Mouse (Mus musculus) midbrain, embryonic 11.5 days (tissue): ENCODE results near the gene Dyrk2. TPM values are rescaled to one million over a fixed set of nuclear protein-coding genes. Genes with fewer than 3 reads are reported as not detected.

ENCODE experiments used
- ATAC-seq: fragments of 200-750 bp; cut with Nextera tagmentation; 2 replicates; pipeline ENCODE4 v1.8.0; 2017; ENCODE audit warnings: moderate TSS enrichment, moderate library complexity; ENCODE audit not compliant: low FRiP score
- DNase-seq: peaks from one replicate; pipeline ENCODE4 v3.0.0; 2015; ENCODE audit warnings: low spot score; ENCODE audit errors: missing footprints
- H3K27ac ChIP-seq: fragments of 300-500 bp; sonication (generic); 2 replicates; pipeline ENCODE4 v1.5.1; 2014; ENCODE audit warnings: low read depth, low read length
- H3K27me3 ChIP-seq: fragments of 300-500 bp; sonication (generic); 2 replicates; pipeline ENCODE4 v1.6.1; 2014; ENCODE audit warnings: mild to moderate bottlenecking, low read length, moderate library complexity, mixed read lengths; ENCODE audit not compliant: control insufficient read depth, insufficient read depth
- H3K36me3 ChIP-seq: fragments of 300-500 bp; sonication (generic); 2 replicates; pipeline ENCODE4 v1.6.1; 2014; ENCODE audit warnings: mild to moderate bottlenecking, low read length, moderate library complexity, mixed read lengths; ENCODE audit not compliant: control insufficient read depth, insufficient read depth
- H3K4me1 ChIP-seq: fragments of 300-500 bp; sonication (generic); 2 replicates; pipeline ENCODE4 v1.6.1; 2014; ENCODE audit warnings: low read length; ENCODE audit not compliant: control insufficient read depth, insufficient read depth
- H3K4me2 ChIP-seq: fragments of 300-500 bp; sonication (generic); 2 replicates; pipeline ENCODE4 v1.6.1; 2014; ENCODE audit warnings: mild to moderate bottlenecking, moderate library complexity
- H3K4me3 ChIP-seq: fragments of 300-500 bp; sonication (generic); 2 replicates; pipeline ENCODE4 v1.5.1; 2014; ENCODE audit warnings: low read depth, low read length
- H3K9ac ChIP-seq: fragments of 300-500 bp; sonication (generic); 2 replicates; pipeline ENCODE4 v1.6.1; 2014; ENCODE audit warnings: low read length
- H3K9me3 ChIP-seq: fragments of 300-500 bp; sonication (generic); 2 replicates; pipeline ENCODE4 v1.6.1; 2016; ENCODE audit warnings: low read length; ENCODE audit not compliant: control insufficient read depth
- WGBS: fragments of 180-500 bp; shearing (Covaris S2); extraction: QIAGEN DNeasy Blood & Tissue Kit; methylation state at CpG from one replicate; pipeline ENCODE4 v1.1.7; 2014; 5-methylcytosine and 5-hydroxymethylcytosine counted together
- polyA plus RNA-seq: library from polyadenylated mRNA; unstranded; fragments of >200 nt; fragmentation: Nextera tagmentation; extraction: Ambion mirVana; gene quantifications from 2 replicates; pipeline ENCODE4 v1.2.1, GENCODE M21; 2014

Dyrk2 gene
- polyA plus RNA-seq, 1 experiment from 2014 or later: 12.1 TPM

DNA sequence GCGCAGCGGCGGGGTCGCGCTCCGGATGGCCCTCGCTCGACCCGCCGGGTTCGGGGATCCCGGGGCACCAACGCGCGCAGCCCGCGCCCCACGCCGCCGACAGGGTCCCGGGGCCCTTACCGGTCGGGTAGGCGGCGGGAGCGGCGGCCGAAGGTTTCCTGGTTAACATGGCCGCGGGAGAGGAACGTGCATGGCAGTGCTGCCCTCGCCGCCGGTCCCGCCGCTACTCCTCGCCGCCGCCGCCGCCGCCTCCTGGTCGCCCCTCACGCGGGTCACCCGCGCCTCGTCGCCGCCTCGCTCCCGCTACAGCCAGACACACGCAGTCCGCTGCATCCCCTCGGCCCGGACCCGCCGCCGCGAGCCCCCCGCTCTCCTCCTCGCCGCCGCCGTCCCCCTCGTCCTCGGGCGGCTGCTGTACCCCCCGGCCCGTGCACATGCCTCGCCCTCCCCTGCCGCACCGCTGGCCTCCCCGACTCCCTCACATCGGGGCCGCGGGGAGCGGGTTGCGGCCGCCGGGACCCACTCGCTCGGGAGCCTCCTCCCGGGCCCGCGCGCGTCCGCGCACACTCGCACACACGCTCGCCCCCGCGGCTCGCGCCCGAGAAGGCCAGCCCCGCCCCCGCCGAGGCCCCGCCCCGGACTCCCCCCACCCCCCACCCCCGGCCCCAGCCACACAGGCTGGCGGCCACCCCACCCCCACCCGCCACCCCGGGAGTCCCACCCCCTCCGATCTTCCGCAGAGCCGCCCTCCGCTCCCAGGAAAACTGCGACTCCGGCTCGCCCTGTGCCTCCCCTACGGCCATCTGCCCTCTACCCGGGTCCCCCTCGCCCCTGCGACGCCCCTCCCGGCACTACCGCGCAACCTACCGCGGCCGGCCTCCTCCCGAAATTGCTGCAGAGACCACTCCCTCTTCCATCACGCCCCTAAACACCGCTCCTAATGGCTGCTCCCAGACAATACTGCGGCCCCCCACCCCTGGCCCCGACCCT is 1.1 kb downstream of the Dyrk2 start:
- Histone ChIP-seq H3K27ac (peak overlapping the region; percentile 94), H3K4me1 (peaks cover 29% of the 10 kb centered on the region), H3K36me3 (peaks cover 2% of the 10 kb centered on the region), H3K4me3 (peak overlapping the region; percentile 97), H3K4me2 (peak overlapping the region; percentile 80), H3K9ac (peak overlapping the region; percentile 99), H3K27me3 (no peaks in the 10 kb centered on the region), H3K9me3 (no peaks in the 10 kb centered on the region)
- WGBS: under 1% methylated on average over 81 of the region's 130 CpGs
- ATAC-seq (peak; percentile 90), DNase-seq (peak; percentile 99)

DNA sequence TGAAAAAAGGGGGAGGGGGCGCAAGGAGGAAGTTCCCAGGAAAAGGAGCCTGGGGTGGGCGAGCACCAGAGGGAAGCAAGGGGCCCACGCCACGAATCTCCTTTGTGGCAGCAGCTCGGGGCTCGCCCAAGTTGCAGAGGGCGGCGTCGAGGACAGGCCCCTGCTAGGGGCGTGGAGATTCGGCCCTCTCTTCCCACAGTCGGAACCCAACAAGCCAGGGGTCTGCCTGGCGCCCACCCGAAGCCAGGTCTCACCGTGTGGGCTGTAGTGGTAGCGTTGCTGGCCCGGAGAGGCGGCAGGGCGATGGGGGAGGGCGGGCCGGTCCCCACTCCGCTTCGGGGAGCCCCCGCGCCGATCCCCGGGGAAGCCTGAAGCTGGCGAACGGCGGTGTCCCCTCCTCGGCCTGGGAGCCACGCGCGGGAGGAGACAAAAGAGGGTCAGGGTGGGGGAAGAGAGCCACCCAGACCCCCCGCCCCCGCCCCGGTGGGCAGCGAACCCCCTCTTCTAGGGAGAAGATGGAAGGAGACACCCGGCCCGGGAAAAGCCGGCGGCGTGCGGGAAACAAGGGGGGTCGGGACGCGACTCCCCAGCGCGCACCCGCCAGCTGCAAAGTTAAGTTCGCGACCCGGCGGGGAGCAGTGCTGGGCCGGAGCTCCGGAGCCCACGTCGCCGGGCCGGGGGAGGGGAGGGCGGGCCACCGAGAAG is 2.0 kb downstream of the Dyrk2 start:
- peak; percentile 28 for ATAC-seq
- Histone ChIP-seq H3K27ac (peak overlapping the region; percentile 94), H3K9ac (peak overlapping the region; percentile 99), H3K9me3 (no peaks in the 10 kb centered on the region), H3K4me2 (peak overlapping the region; percentile 80), H3K4me3 (peak overlapping the region; percentile 97), H3K27me3 (no peaks in the 10 kb centered on the region), H3K4me1 (peaks cover 29% of the 10 kb centered on the region), H3K36me3 (peaks cover 6% of the 10 kb centered on the region)
- WGBS: under 1% methylated on average over 45 of the region's 62 CpGs
- peak; percentile 93 for DNase-seq

DNA sequence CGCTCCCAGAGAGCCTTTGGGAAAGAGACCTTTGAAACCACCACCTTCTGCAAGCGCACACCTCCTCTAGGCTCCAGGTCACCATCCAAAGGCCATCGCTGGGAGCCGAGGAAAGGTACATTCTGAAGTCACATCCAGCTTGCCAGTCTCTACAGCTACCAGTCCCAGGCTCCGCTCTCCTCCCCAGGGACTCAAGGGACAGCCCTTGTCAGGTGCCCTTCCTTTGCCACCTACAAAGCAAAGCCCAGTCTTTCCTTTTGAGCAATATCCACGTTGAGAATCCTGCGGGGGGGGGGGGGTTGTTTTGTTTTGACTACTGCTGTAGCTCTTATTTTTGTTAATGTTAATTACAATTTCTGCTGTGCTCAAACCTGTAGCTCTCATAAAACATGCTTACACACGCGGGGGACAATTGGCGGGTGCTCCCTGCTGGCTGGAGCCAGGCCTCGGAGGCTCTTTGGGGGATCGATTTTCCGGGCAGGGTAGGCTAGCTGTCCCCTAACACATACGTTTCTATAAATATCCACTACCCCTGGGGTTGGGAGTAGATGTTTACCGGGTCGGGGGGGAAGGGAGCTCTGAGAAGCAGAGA is 2.6 kb downstream of the Dyrk2 start:
- H3K27me3 ChIP-seq: no peaks in the 10 kb centered on the region
- peak overlapping the region; percentile 94; the same call in 1 of the 2 replicates for H3K27ac ChIP-seq
- H3K4me3 ChIP-seq: peak overlapping the region; percentile 97
- peak; percentile 90 for DNase-seq
- 14% methylated on average over 16 of the region's 16 CpGs for WGBS
- ATAC-seq: peak; percentile 5
- peaks cover 10% of the 10 kb centered on the region for H3K36me3 ChIP-seq
- peak overlapping the region; percentile 80 for H3K4me2 ChIP-seq
- H3K9me3 ChIP-seq: no peaks in the 10 kb centered on the region
- peak overlapping the region; percentile 99 for H3K9ac ChIP-seq
- peaks cover 29% of the 10 kb centered on the region for H3K4me1 ChIP-seq

- ATAC-seq: no peak
- H3K4me2 ChIP-seq: no peak overlapping the region
Measured at GRCm38 (mm10) chr10:118864976-118865375, 5.0 kb downstream of the Dyrk2 start.

GRCm38 (mm10) chr10:118863611-118864010 is 6.4 kb downstream of the Dyrk2 start:
- H3K27ac ChIP-seq: no peak overlapping the region
- peaks cover 44% of the 10 kb centered on the region for H3K36me3 ChIP-seq
- H3K4me2 ChIP-seq: no peak overlapping the region
- H3K4me1 ChIP-seq: peaks cover 19% of the 10 kb centered on the region
- WGBS: 89% methylated on average over 8 of the region's 8 CpGs
- ATAC-seq: no peak
- no peaks in the 10 kb centered on the region for H3K27me3 ChIP-seq
- no peak overlapping the region for H3K4me3 ChIP-seq
- no peak for DNase-seq
- H3K9ac ChIP-seq: no peak overlapping the region
- peaks cover 6% of the 10 kb centered on the region; the same call in 1 of the 2 replicates for H3K9me3 ChIP-seq

More at GRCm38 (mm10) chr10:118864976-118865375, 5.0 kb downstream of the Dyrk2 start:
- DNase-seq: no peak
- Histone ChIP-seq H3K9me3 (peaks cover 6% of the 10 kb centered on the region; the same call in 1 of the 2 replicates), H3K9ac (no peak overlapping the region), H3K36me3 (peaks cover 34% of the 10 kb centered on the region), H3K27ac (no peak overlapping the region), H3K27me3 (no peaks in the 10 kb centered on the region), H3K4me1 (peaks cover 20% of the 10 kb centered on the region), H3K4me3 (no peak overlapping the region)
- 94% methylated on average over 7 of the region's 7 CpGs for WGBS

GRCm38 (mm10) chr10:118862233-118862632 is 7.8 kb downstream of the Dyrk2 start:
- DNase-seq (no peak), ATAC-seq (no peak)
- H3K9me3 ChIP-seq: peaks cover 6% of the 10 kb centered on the region; the same call in 1 of the 2 replicates
- peaks cover 46% of the 10 kb centered on the region for H3K36me3 ChIP-seq
- no peak overlapping the region for H3K4me3 ChIP-seq
- H3K27me3 ChIP-seq: no peaks in the 10 kb centered on the region
- no peak overlapping the region for H3K27ac ChIP-seq
- H3K9ac ChIP-seq: no peak overlapping the region
- H3K4me1 ChIP-seq: peaks cover 18% of the 10 kb centered on the region
- 94% methylated on average over 4 of the region's 4 CpGs for WGBS
- H3K4me2 ChIP-seq: no peak overlapping the region

DNA sequence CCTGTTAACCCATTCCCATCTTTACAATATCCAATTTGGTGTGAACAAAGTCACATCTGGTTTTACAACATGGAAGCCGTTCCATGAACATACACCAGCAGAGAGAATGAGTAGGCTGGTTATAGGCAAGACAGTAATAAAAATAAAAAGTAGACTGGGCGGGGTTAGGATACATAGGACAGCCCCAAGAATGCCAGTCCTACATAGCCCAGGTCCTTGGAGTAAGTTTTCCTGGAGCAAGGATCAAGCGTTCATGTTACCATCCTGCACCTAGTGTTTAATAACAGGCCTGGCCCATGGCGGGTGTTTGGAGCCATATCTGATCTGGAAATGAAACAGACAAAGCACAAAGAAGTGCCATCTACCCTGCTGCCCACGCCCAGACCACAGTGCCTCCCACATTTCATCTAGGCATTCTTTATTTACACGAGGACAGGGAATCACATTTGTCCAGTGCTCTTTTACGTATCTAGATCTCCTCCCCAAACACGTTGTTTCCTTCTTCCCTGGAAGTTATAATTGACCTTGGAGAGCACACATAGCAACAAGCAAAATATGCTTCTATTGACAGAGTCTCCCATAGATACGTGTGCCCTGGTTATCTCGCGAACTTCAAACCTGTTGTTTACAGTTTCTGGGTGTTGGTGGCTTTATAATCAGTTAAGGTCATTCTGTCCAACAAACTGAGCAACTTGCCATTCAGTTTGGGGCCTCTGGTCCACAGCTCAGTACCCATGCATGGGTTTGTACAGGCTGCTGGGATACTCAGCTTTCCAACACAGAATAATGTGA is 8.6 kb downstream of the Dyrk2 start:
- H3K9ac ChIP-seq: no peak overlapping the region
- 97% methylated on average over 11 of the region's 11 CpGs for WGBS
- peaks cover 46% of the 10 kb centered on the region for H3K36me3 ChIP-seq
- H3K27ac ChIP-seq: no peak overlapping the region
- no peak for DNase-seq
- no peak overlapping the region for H3K4me3 ChIP-seq
- peaks cover 6% of the 10 kb centered on the region; the same call in 1 of the 2 replicates for H3K9me3 ChIP-seq
- ATAC-seq: no peak
- H3K4me1 ChIP-seq: peaks cover 10% of the 10 kb centered on the region
- no peak overlapping the region for H3K4me2 ChIP-seq
- H3K27me3 ChIP-seq: no peaks in the 10 kb centered on the region

- WGBS: 97% methylated on average over 21 of the region's 21 CpGs
- no peaks in the 10 kb centered on the region for H3K27me3 ChIP-seq
- no peak overlapping the region for H3K4me3 ChIP-seq
- H3K9me3 ChIP-seq: peaks cover 6% of the 10 kb centered on the region; the same call in 1 of the 2 replicates
- no peak overlapping the region for H3K4me2 ChIP-seq
- H3K36me3 ChIP-seq: peaks cover 46% of the 10 kb centered on the region
- ATAC-seq (no peak), DNase-seq (no peak)
- no peak overlapping the region for H3K27ac ChIP-seq
- H3K9ac ChIP-seq: no peak overlapping the region
- no peaks in the 10 kb centered on the region for H3K4me1 ChIP-seq
Measured at GRCm38 (mm10) chr10:118859655-118860054, 10.4 kb downstream of the Dyrk2 start.
